Mouse (Mus musculus): Measurements from ENCODE around the gene Tank. TPM values are rescaled to one million over a fixed set of nuclear protein-coding genes. Genes with fewer than 3 reads are reported as not detected.

Gene Tank
- total RNA-seq, 1 experiment from 2014 or later, result 104 TPM

DNA sequence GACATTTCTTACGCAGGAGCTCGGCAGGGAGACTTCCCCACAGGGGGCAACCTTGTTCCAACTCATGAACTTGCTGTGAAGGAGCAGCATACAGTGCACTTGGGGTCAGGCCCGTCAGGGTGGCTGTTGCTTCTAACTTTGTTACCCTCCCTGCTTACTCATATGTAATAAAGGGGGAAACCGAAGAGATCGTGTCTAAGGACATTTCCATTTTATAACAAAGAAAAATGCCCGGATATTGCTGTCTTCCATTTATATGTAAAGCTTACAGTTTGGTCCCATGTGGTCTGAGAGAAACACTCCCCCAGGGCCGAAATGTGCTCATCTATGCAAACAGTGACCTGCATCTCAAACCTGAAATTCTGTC is 706 bp upstream of the Tank start:
- no peak for ATAC-seq (ENCODE audit: extremely low read depth, insufficient number of reproducible peaks, low FRiP score, poor library complexity, severe bottlenecking)

DNA sequence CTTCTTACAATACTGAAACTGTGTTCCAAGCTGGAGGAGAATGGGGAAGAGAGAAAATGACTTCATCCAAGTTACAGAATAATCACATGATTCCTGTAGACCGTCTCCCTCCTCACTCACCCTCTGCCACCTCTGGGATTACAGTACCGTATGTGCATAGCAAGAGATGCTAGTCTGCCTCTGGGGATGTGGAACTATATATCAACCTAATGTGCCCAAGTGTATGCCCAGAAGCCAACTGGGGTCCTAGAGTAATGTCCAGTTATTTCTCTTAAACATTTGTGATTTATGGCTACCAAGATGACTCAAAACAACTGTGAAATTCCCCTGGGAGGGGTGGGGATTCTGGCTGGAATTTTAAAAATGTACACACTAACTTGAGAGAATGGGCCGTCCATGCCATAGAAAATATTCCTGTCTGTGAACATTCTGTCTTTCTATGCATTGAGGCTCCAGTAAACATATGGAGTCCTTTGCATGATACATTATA is 1.2 kb downstream of the Tank start:
- ATAC-seq (ENCODE audit: extremely low read depth, insufficient number of reproducible peaks, low FRiP score, poor library complexity, severe bottlenecking), result no peak

- no peak for ATAC-seq (ENCODE audit: extremely low read depth, insufficient number of reproducible peaks, low FRiP score, poor library complexity, severe bottlenecking)
Measured at GRCm38 (mm10) chr2:61580091-61580490, 1.7 kb downstream of the Tank start.

GRCm38 (mm10) chr2:61580555-61581080 is 2.2 kb downstream of the Tank start:
- no peak for ATAC-seq (ENCODE audit: extremely low read depth, insufficient number of reproducible peaks, low FRiP score, poor library complexity, severe bottlenecking)

DNA sequence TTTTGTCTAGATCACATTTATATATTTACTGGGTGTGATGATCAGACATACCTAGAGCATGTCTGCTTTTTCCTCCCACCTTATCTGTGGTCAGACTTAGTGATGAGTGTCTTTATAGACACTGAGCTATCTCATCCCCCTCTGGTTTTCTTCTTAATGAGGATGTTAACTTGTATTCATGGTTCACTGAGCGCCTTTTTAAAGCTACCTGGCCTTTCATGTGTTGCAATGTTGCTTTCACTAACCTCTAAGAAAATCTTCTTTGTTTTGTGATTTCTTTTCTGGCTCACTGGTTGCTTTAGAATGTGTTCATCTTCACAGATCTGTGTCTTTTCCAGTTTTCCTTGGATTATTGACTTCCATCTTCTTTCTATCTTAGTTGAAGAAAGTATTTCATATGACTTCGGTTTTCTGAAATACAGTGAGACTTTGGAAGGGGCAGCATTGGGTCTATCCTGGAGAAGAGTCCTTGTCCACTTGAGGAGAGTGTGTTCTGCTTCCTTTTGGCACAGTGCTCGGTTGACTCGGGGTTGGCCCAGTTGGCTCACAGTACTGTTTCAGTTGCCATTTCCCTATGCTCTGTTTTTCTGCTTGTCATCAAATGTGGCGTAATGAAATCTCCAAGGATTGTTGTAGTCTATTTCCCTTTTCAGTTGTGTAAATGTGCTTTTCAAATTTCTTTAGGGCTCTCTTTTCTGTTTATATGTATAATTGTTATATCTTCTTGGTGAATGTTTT is 4.4 kb downstream of the Tank start:
- no peak for ATAC-seq (ENCODE audit: extremely low read depth, insufficient number of reproducible peaks, low FRiP score, poor library complexity, severe bottlenecking)

DNA sequence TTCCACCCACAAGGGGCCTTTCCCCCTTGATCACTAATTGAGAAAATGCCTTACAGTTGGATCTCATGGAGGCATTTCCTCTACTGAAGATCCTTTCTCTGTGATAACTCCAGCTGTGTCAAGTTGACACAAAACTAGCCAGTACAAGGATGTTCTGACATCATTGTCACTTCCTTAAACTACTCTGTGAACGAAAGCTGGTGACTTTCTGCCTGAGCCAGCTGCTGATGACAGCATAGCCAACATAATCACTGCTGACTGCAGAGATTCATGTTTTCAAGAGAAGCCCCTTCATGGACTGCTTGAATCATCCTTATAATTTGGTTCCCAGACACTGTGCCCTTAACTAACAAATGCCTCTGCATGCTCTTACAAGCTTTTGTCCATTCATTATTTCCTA is 7.1 kb downstream of the Tank start:
- ATAC-seq (ENCODE audit: extremely low read depth, insufficient number of reproducible peaks, low FRiP score, poor library complexity, severe bottlenecking), result peak; percentile 75

DNA sequence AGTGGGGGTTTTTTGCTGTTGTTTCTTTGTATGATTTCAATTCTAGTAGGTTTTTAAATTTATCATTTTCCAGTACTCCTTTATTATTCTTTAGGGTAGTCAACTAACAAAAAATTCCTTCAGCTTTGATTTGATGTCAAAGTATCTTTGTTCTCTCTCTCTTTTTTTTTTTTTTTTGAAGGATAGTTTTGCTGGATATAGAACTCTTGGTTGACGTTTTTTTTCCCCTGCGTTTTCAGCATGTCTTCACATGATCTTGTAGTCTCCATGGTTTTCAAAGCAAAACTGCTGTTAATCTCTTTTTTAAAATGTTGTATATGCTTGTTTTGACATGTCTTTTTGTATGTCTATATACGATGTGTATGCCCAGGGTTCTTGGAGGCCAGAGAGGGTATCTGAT is 7.8 kb downstream of the Tank start:
- ATAC-seq (ENCODE audit: extremely low read depth, insufficient number of reproducible peaks, low FRiP score, poor library complexity, severe bottlenecking), result no peak

DNA sequence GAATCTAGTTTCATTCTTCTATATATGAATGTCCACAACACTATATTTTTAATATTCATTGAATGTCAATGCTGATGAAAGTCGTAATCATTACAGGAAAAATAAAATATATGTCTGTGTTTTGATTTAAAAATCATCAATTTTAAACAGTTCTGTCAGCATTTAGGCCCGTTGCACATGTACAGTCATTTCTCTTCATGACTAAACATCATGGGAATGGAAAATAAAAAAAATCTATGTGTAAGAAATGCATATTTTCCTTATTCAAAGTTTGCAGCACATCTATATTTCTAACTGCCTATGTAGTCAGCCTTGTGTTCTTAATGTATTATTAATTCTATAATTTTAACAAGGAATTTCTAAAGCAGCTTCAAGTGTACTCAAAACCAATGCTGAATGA is 12.4 kb downstream of the Tank start:
- ATAC-seq (ENCODE audit: extremely low read depth, insufficient number of reproducible peaks, low FRiP score, poor library complexity, severe bottlenecking), result no peak

GRCm38 (mm10) chr2:61592095-61592494 is 13.7 kb downstream of the Tank start:
- no peak for ATAC-seq (ENCODE audit: extremely low read depth, insufficient number of reproducible peaks, low FRiP score, poor library complexity, severe bottlenecking)

- ATAC-seq (ENCODE audit: extremely low read depth, insufficient number of reproducible peaks, low FRiP score, poor library complexity, severe bottlenecking), result no peak
Measured at GRCm38 (mm10) chr2:61592699-61593029, 14.3 kb downstream of the Tank start.

GRCm38 (mm10) chr2:61593030-61593811 is 14.8 kb downstream of the Tank start:
- peak; percentile 88 for ATAC-seq (ENCODE audit: extremely low read depth, insufficient number of reproducible peaks, low FRiP score, poor library complexity, severe bottlenecking)

- ATAC-seq (ENCODE audit: extremely low read depth, insufficient number of reproducible peaks, low FRiP score, poor library complexity, severe bottlenecking), result no peak
Measured at GRCm38 (mm10) chr2:61593871-61594304, 15.5 kb downstream of the Tank start.

DNA sequence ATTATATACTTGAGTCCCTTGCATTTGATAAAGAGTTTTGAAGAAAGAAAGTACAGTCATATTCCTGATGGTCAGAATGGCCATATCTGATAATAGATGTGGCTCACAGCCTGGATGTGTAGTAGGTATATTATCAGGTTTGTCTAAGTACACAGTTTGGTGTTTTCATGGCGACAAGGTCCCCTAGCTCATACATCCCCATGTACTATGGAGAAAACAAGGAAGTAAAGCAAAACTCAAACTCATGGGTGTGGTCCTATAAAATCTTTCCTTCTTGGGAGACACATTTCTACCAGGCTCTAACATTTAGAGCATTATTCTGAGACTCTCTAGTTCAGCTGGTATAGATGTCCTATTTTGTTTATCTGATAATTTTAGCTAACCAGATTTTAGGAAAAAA is 21.3 kb downstream of the Tank start:
- ATAC-seq (ENCODE audit: extremely low read depth, insufficient number of reproducible peaks, low FRiP score, poor library complexity, severe bottlenecking), result no peak

GRCm38 (mm10) chr2:61603461-61603860 is 25.1 kb downstream of the Tank start:
- ATAC-seq (ENCODE audit: extremely low read depth, insufficient number of reproducible peaks, low FRiP score, poor library complexity, severe bottlenecking), result no peak

DNA sequence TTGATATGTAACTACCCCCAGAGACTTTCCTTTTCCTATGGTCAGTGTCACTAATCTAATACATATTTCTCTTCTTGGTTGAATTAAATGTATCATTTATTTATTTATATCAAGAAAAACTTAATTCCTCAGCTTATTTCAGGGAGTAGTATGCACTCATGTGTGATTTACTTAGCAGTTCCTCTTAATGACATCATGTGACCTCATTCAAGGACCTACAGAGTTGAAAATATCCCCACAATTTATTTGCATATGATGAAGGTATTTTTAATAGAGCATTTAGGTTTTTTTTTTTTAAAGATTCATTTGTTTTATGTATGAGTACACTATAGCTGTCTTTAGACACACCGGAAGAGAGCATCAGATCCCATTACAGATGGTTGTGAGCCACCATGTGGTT is 28.6 kb downstream of the Tank start:
- ATAC-seq (ENCODE audit: extremely low read depth, insufficient number of reproducible peaks, low FRiP score, poor library complexity, severe bottlenecking), result 0 out of 2 replicates have a peak, but pooled peaks have one; percentile 19

GRCm38 (mm10) chr2:61623996-61624395 is 45.6 kb downstream of the Tank start:
- ATAC-seq (ENCODE audit: extremely low read depth, insufficient number of reproducible peaks, low FRiP score, poor library complexity, severe bottlenecking), result no peak

GRCm38 (mm10) chr2:61630864-61631555 is 52.6 kb downstream of the Tank start:
- no peak for ATAC-seq (ENCODE audit: extremely low read depth, insufficient number of reproducible peaks, low FRiP score, poor library complexity, severe bottlenecking)

GRCm38 (mm10) chr2:61635099-61635498 is 56.7 kb downstream of the Tank start:
- no peak for ATAC-seq (ENCODE audit: extremely low read depth, insufficient number of reproducible peaks, low FRiP score, poor library complexity, severe bottlenecking)

GRCm38 (mm10) chr2:61638182-61638581 is 59.8 kb downstream of the Tank start:
- ATAC-seq (ENCODE audit: extremely low read depth, insufficient number of reproducible peaks, low FRiP score, poor library complexity, severe bottlenecking), result no peak
